Mouse (Mus musculus) midbrain, postnatal 0 days (tissue): ENCODE measurements around the gene Ghdc. TPM values are rescaled to one million over a fixed set of nuclear protein-coding genes. Genes with fewer than 3 reads are reported as not detected.

Experiments used
- ATAC-seq: fragments of 200-750 bp; cut with Nextera tagmentation; 2 replicates; pipeline ENCODE4 v1.8.0; 2017; ENCODE audit warnings: moderate number of reproducible peaks, mild to moderate bottlenecking, moderate TSS enrichment, moderate library complexity; ENCODE audit not compliant: low FRiP score
- DNase-seq: peaks from one replicate; pipeline ENCODE4 v3.0.0-alpha.2; 2015; ENCODE audit warnings: low spot score
- H3K27ac ChIP-seq: fragments of 300-500 bp; sonication (generic); 2 replicates; pipeline ENCODE4 v1.5.1; 2014; ENCODE audit warnings: low read depth, mild to moderate bottlenecking, low read length, mixed read lengths
- H3K27me3 ChIP-seq: fragments of 300-500 bp; sonication (generic); 2 replicates; pipeline ENCODE4 v1.6.1; 2014; ENCODE audit warnings: low read length, control low read depth, mixed read lengths; ENCODE audit not compliant: insufficient read depth
- H3K36me3 ChIP-seq: fragments of 300-500 bp; sonication (generic); 2 replicates; pipeline ENCODE4 v1.6.1; 2014; ENCODE audit warnings: low read length, control low read depth, mixed read lengths; ENCODE audit not compliant: insufficient read depth
- H3K4me1 ChIP-seq: fragments of 300-500 bp; sonication (generic); 2 replicates; pipeline ENCODE4 v1.6.1; 2014; ENCODE audit warnings: mild to moderate bottlenecking, control low read depth, antibody characterized with exemption, low read length, mixed read lengths; ENCODE audit not compliant: insufficient read depth
- H3K4me2 ChIP-seq: fragments of 300-500 bp; sonication (generic); 2 replicates; pipeline ENCODE4 v1.6.1; 2014; ENCODE audit warnings: low read depth, mild to moderate bottlenecking, low read length, mixed read lengths; ENCODE audit not compliant: poor library complexity, severe bottlenecking
- H3K4me3 ChIP-seq: fragments of 300-500 bp; sonication (generic); 2 replicates; pipeline ENCODE4 v1.5.1; 2014; ENCODE audit warnings: low read depth, mild to moderate bottlenecking, low read length, moderate library complexity
- H3K9ac ChIP-seq: fragments of 300-500 bp; sonication (generic); replicated peaks from 2 replicates; pipeline ENCODE4 v1.6.1; 2014; ENCODE audit warnings: mild to moderate bottlenecking, low read length, moderate library complexity, mixed read lengths; ENCODE audit not compliant: poor library complexity, severe bottlenecking
- H3K9me3 ChIP-seq: fragments of 300-500 bp; sonication (generic); 2 replicates; pipeline ENCODE4 v1.6.1; 2016; ENCODE audit warnings: low read length, control low read depth
- CTCF ChIP-seq: IDR thresholded peaks from 2 replicates; pipeline ENCODE4 v1.5.1; 2016; ENCODE audit warnings: antibody characterized with exemption, mild to moderate bottlenecking
- whole genome bisulfite sequencing: fragments of 180-500 bp; shearing (Covaris S2); extraction: QIAGEN DNeasy Blood & Tissue Kit; methylation state at CpG from one replicate; pipeline ENCODE4 v1.1.7; 2014; 5-methylcytosine and 5-hydroxymethylcytosine counted together
- polyA plus RNA-seq: library from polyadenylated mRNA; unstranded; fragments of >200 nt; fragmentation: Nextera tagmentation; extraction: Ambion mirVana; gene quantifications from 2 replicates; pipeline ENCODE4 v1.2.1, GENCODE M21; 2015
- total RNA-seq: library from RNA; depleted of rRNA; stranded (reverse); fragments of >200 nt; gene quantifications from 2 replicates; pipeline ENCODE4 v1.2.3, GENCODE M21; 2014; rRNA removed

Gene Ghdc
- total and polyA plus RNA-seq, 2 experiments from 2014 or later, result 6.7 to 14.1 TPM

GRCm38 (mm10) chr11:100718462-100718861 is 52.3 kb downstream of the Ghdc start:
- no peak for TF ChIP-seq CTCF
- Histone ChIP-seq H3K9me3 (no peaks in the 10 kb centered on the region), H3K9ac (no peak overlapping the region), H3K36me3 (peaks cover 26% of the 10 kb centered on the region), H3K4me3 (no peak overlapping the region), H3K27ac (no peak overlapping the region), H3K27me3 (no peaks in the 10 kb centered on the region), H3K4me1 (0 out of 2 replicates have a peak, but pooled peaks cover 3% of the 10 kb centered on the region), H3K4me2 (no peak overlapping the region)
- ATAC-seq (no peak), DNase-seq (no peak)
- WGBS, result 100% methylated on average over 7 of the region's 7 CpGs

- no peaks in the 10 kb centered on the region for H3K27me3 ChIP-seq
- no peak for TF ChIP-seq CTCF
- no peak overlapping the region for H3K4me3 ChIP-seq
- no peak overlapping the region for H3K9ac ChIP-seq
- no peaks in the 10 kb centered on the region for H3K9me3 ChIP-seq
- 0 out of 2 replicates have a peak, but pooled peaks cover 3% of the 10 kb centered on the region for H3K4me1 ChIP-seq
- no peak overlapping the region for H3K4me2 ChIP-seq
- H3K27ac ChIP-seq, result no peak overlapping the region
- H3K36me3 ChIP-seq, result peaks cover 26% of the 10 kb centered on the region
- DNase-seq (no peak), ATAC-seq (no peak)
- 92% methylated on average over 3 of the region's 3 CpGs for WGBS
These were observed 54.1 kb downstream of the Ghdc start for GRCm38 (mm10) chr11:100716649-100717048.

Other genes with a start within 250 kb of the Ghdc start
- gene Acly, start 243.0 kb downstream of the Ghdc start, total RNA-seq, result 207 and 228 TPM in 2 replicates
- 116 and 120 TPM in 2 replicates for gene Acly, start 243.0 kb downstream of the Ghdc start, polyA plus RNA-seq
- gene Ttc25, start 225.3 kb downstream of the Ghdc start, total RNA-seq, result 0.33 and 0.71 TPM in 2 replicates
- 0.96 and 1.4 TPM in 2 replicates for gene Ttc25, start 225.3 kb downstream of the Ghdc start, polyA plus RNA-seq
- gene Cnp, start 196.1 kb downstream of the Ghdc start, total RNA-seq, result 54.7 and 68.8 TPM in 2 replicates
- 65.3 and 76.0 TPM in 2 replicates for gene Cnp, start 196.1 kb downstream of the Ghdc start, polyA plus RNA-seq
- 106 and 125 TPM in 2 replicates for gene Nkiras2, start 151.7 kb downstream of the Ghdc start, total RNA-seq
- 80.9 and 89.3 TPM in 2 replicates for gene Nkiras2, start 151.7 kb downstream of the Ghdc start, polyA plus RNA-seq
- 67.1 and 75.9 TPM in 2 replicates for gene Dnajc7, start 150.8 kb downstream of the Ghdc start, total RNA-seq
- 228 and 234 TPM in 2 replicates for gene Dnajc7, start 150.8 kb downstream of the Ghdc start, polyA plus RNA-seq
- 0.66 and 2.5 TPM in 2 replicates for gene Zfp385c, start 78.5 kb downstream of the Ghdc start, total RNA-seq
- gene Zfp385c, start 78.5 kb downstream of the Ghdc start, polyA plus RNA-seq, result 0.53 and 0.98 TPM in 2 replicates
- 2.4 and 3.8 TPM in 2 replicates for gene Dhx58, start 66.7 kb downstream of the Ghdc start, total RNA-seq
- gene Dhx58, start 66.7 kb downstream of the Ghdc start, polyA plus RNA-seq, result 1.8 and 2.2 TPM in 2 replicates
- 62.8 and 75.6 TPM in 2 replicates for gene Kat2a, start 58.5 kb downstream of the Ghdc start, total RNA-seq
- gene Kat2a, start 58.5 kb downstream of the Ghdc start, polyA plus RNA-seq, result 69.9 and 70.0 TPM in 2 replicates
- not detected in 2 replicates for gene Hspb9, start 57.1 kb downstream of the Ghdc start, total RNA-seq
- not detected in 2 replicates for gene Hspb9, start 57.1 kb downstream of the Ghdc start, polyA plus RNA-seq
- gene Rab5c, start 32.7 kb downstream of the Ghdc start, total RNA-seq, result 218 and 250 TPM in 2 replicates
- 33.8 and 34.4 TPM in 2 replicates for gene Rab5c, start 32.7 kb downstream of the Ghdc start, polyA plus RNA-seq
- gene Kcnh4, start 11.0 kb downstream of the Ghdc start, total RNA-seq, result 13.7 and 19.6 TPM in 2 replicates
- 6.1 and 7.4 TPM in 2 replicates for gene Kcnh4, start 11.0 kb downstream of the Ghdc start, polyA plus RNA-seq
- gene Hcrt, start 8.0 kb downstream of the Ghdc start, total RNA-seq, result 4.5 and 6.7 TPM in 2 replicates
- gene Hcrt, start 8.0 kb downstream of the Ghdc start, polyA plus RNA-seq, result 5.7 and 16.8 TPM in 2 replicates
- gene Stat5b, start 79.8 kb upstream of the Ghdc start, total RNA-seq, result 22.5 and 25.6 TPM in 2 replicates
- gene Stat5b, start 79.8 kb upstream of the Ghdc start, polyA plus RNA-seq, result 13.0 and 15.7 TPM in 2 replicates
- gene Stat5a, start 88.4 kb upstream of the Ghdc start, total RNA-seq, result 5.1 and 8.5 TPM in 2 replicates
- gene Stat5a, start 88.4 kb upstream of the Ghdc start, polyA plus RNA-seq, result 4.0 TPM in 2 replicates
- 37.8 and 47.1 TPM in 2 replicates for gene Stat3, start 168.6 kb upstream of the Ghdc start, total RNA-seq
- gene Stat3, start 168.6 kb upstream of the Ghdc start, polyA plus RNA-seq, result 34.2 and 40.8 TPM in 2 replicates
- 24.8 and 26.0 TPM in 2 replicates for gene Cavin1, start 199.9 kb upstream of the Ghdc start, total RNA-seq
- 46.0 and 47.5 TPM in 2 replicates for gene Cavin1, start 199.9 kb upstream of the Ghdc start, polyA plus RNA-seq
- 242 and 247 TPM in 2 replicates for gene Atp6v0a1, start 238.5 kb upstream of the Ghdc start, total RNA-seq
- gene Atp6v0a1, start 238.5 kb upstream of the Ghdc start, polyA plus RNA-seq, result 204 and 210 TPM in 2 replicates